In genomic region chr13:90404392-90404791, GRCm38 (mm10) we compare ENCODE assay signal across 17 mouse cellular contexts.
"Had no signal": no experiment of that assay in that cellular context is flagged by ENCODE, and none has a peak within 500 bp of the region (broad histone marks: within the 10 kb centered on the region; RNA-seq: fewer than 3 reads in every experiment).

No protein-coding gene starts in this region.

- H3K4me2 ChIP-seq: liver, embryonic 15.5 days; lung, embryonic 15.5 days; midbrain, embryonic 13.5 days; midbrain, embryonic 15.5 days; neural tube, embryonic 12.5 days; stomach, embryonic 15.5 days had no signal

- H3K9me3 ChIP-seq: liver, embryonic 15.5 days; lung, embryonic 15.5 days; midbrain, embryonic 13.5 days; midbrain, embryonic 15.5 days; neural tube, embryonic 12.5 days; stomach, embryonic 15.5 days had no signal

- H3K36me3 ChIP-seq: liver, embryonic 15.5 days; lung, embryonic 15.5 days; midbrain, embryonic 13.5 days; midbrain, embryonic 15.5 days; neural tube, embryonic 12.5 days; stomach, embryonic 15.5 days had no signal

- H3K27me3 ChIP-seq: liver, embryonic 15.5 days; lung, embryonic 15.5 days; megakaryocyte, embryonic 14.5 days; midbrain, embryonic 13.5 days; midbrain, embryonic 15.5 days; neural tube, embryonic 12.5 days; stomach, embryonic 15.5 days had no signal

- H3K4me1 ChIP-seq: liver, embryonic 15.5 days; lung, embryonic 15.5 days; megakaryocyte, embryonic 14.5 days; midbrain, embryonic 13.5 days; midbrain, embryonic 15.5 days; neural tube, embryonic 12.5 days; stomach, embryonic 15.5 days had no signal

- H3K9ac ChIP-seq: liver, embryonic 15.5 days; liver, postnatal 0 days; lung, embryonic 15.5 days; midbrain, embryonic 13.5 days; midbrain, embryonic 15.5 days; neural tube, embryonic 12.5 days; stomach, embryonic 15.5 days had no signal

- DNase-seq: liver, postnatal 0 days; lung, adult 2 months; lung, postnatal 14 days; lung, postnatal 36 days; right cerebral cortex, postnatal 14 days; thymus, adult 2 months; thymus, postnatal 36 days had no signal

- H3K27ac ChIP-seq: liver, embryonic 15.5 days; lung, embryonic 15.5 days; macrophage; midbrain, embryonic 13.5 days; midbrain, embryonic 15.5 days; neural tube, embryonic 12.5 days; stomach, embryonic 15.5 days; stomach, postnatal 0 days had no signal

- H3K4me3 ChIP-seq: liver, embryonic 15.5 days; lung, embryonic 15.5 days; megakaryocyte, embryonic 14.5 days; midbrain, embryonic 13.5 days; midbrain, embryonic 15.5 days; neural tube, embryonic 12.5 days; stomach, embryonic 15.5 days had no signal

- ATAC-seq: liver, postnatal 0 days; lung, postnatal 0 days; midbrain, embryonic 13.5 days; midbrain, embryonic 15.5 days had no signal
